Comparison of ENCODE assay signal across 8 mouse cellular contexts in the genomic region with DNA sequence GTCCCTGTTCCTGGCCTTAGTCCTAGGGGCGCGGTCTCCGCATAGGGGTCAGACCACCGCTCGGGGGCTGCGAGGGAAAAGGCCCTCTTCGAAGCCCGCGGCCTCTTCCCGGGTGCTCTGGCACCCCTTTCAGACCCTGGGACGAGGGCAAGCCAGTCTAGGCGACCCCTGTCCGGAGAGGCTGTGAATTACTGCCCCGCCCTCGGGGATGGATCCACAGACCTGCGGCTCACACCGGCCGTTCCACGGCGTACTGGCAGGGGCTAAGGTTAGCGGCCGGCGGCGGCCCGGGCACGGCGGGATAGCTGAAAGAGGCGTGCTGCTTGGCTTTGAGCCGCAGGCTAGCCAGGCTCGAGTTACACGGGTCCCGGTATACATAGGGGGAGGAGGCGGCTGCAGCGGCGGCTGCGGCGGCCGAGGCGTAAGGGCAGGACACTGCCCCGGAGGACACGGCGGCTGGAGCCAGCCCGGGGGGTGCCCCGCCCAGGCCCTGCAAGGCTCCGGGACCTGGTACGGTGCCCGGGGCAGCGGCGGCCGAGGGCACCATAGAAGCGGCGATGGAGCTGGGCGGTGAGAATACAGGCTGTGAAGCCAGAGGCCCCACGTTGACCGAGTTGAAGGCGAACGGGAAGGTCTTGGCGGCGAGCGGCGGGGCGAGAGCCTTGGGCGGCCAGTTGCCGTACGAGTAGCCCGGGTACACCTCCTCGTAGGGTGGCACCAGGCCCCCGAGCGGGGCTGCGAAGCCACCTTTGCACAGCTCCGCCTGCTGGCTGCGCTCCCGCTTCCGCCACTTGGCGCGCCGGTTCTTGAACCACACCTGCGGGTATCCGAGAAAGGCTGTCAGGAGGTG. TPM values are rescaled to one million over a fixed set of nuclear protein-coding genes. Genes with fewer than 3 reads are reported as not detected.
DNase-seq lines count a peak whose midpoint lies in the region; ATAC-seq and TF ChIP-seq lines count a peak whose summit lies in the region.

No protein-coding gene starts in this region.

- ATAC-seq in embryonic facial prominence, embryonic 15.5 days (ENCODE audit: insufficient number of reproducible peaks, low FRiP score, low TSS enrichment, low read depth) = no peak
- peak; percentile 75 for ATAC-seq in heart, embryonic 15.5 days (replicated peaks; ENCODE audit: insufficient number of reproducible peaks, insufficient read depth, low FRiP score, low read depth)
- peak; percentile 52 for ATAC-seq in kidney, postnatal 0 days (replicated peaks; ENCODE audit: low FRiP score, low read depth)

- H3K79me2 ChIP-seq in C2C12 (ENCODE audit: control insufficient read depth, insufficient read depth) = no peaks in the 10 kb centered on the region

- H3K4me3 ChIP-seq in C2C12 (ENCODE audit: insufficient read depth, poor library complexity, severe bottlenecking) = no peak overlapping the region
- H3K4me3 ChIP-seq in embryonic facial prominence, embryonic 15.5 days (replicated peaks) = peak overlapping the region; percentile 56
- peak overlapping the region; percentile 59 for H3K4me3 ChIP-seq in heart, embryonic 15.5 days
- H3K4me3 ChIP-seq in kidney, postnatal 0 days (replicated peaks; ENCODE audit: low read depth, low read length) = peak overlapping the region; percentile 41

- no peaks in the 10 kb centered on the region for H3K36me3 ChIP-seq in C2C12 (ENCODE audit: control insufficient read depth, insufficient read depth)
- no peaks in the 10 kb centered on the region for H3K36me3 ChIP-seq in embryonic facial prominence, embryonic 15.5 days
- no peaks in the 10 kb centered on the region for H3K36me3 ChIP-seq in heart, embryonic 15.5 days
- no peaks in the 10 kb centered on the region for H3K36me3 ChIP-seq in kidney, postnatal 0 days (ENCODE audit: insufficient read depth, low read length)

- no peaks in the 10 kb centered on the region for H3K79me3 ChIP-seq in C2C12 (ENCODE audit: low read depth)

- H3K27me3 ChIP-seq in C2C12 (ENCODE audit: control insufficient read depth, insufficient read depth, insufficient read length) = no peaks in the 10 kb centered on the region
- peaks cover 86% of the 10 kb centered on the region for H3K27me3 ChIP-seq in embryonic facial prominence, embryonic 15.5 days
- peaks cover 74% of the 10 kb centered on the region for H3K27me3 ChIP-seq in heart, embryonic 15.5 days
- H3K27me3 ChIP-seq in kidney, postnatal 0 days (ENCODE audit: insufficient read depth, low read length) = peaks cover 36% of the 10 kb centered on the region

- TF ChIP-seq CTCF in C2C12 (IDR thresholded peaks at IDR 0.05; ENCODE audit: control insufficient read depth, insufficient read depth, insufficient read length) = no peak
- peak; percentile 58 for TF ChIP-seq CTCF in kidney, postnatal 0 days (IDR thresholded peaks at IDR 0.05; ENCODE audit: low read depth)

- peak overlapping the region; percentile 48 for H3ac ChIP-seq in C2C12 (ENCODE audit: control insufficient read depth, insufficient read length, low read depth)

- peaks cover 28% of the 10 kb centered on the region for H3K4me1 ChIP-seq in embryonic facial prominence, embryonic 15.5 days
- peaks cover 36% of the 10 kb centered on the region for H3K4me1 ChIP-seq in heart, embryonic 15.5 days (replicated peaks)
- H3K4me1 ChIP-seq in kidney, postnatal 0 days (replicated peaks; ENCODE audit: insufficient read depth, low read length) = peaks cover 17% of the 10 kb centered on the region; the same call in 1 of the 2 replicates

- no peak overlapping the region for H3K27ac ChIP-seq in embryonic facial prominence, embryonic 15.5 days (replicated peaks)
- H3K27ac ChIP-seq in heart, embryonic 15.5 days = no peak overlapping the region
- no peak overlapping the region for H3K27ac ChIP-seq in kidney, postnatal 0 days

- H3K9ac ChIP-seq in embryonic facial prominence, embryonic 15.5 days = peak overlapping the region; percentile 48
- peak overlapping the region; percentile 58 for H3K9ac ChIP-seq in heart, embryonic 15.5 days
- H3K9ac ChIP-seq in kidney, postnatal 0 days (ENCODE audit: low read depth, low read length) = peak overlapping the region; percentile 41; the same call in 1 of the 2 replicates

- no peaks in the 10 kb centered on the region for H3K9me3 ChIP-seq in embryonic facial prominence, embryonic 15.5 days (replicated peaks)
- H3K9me3 ChIP-seq in heart, embryonic 15.5 days (replicated peaks) = no peaks in the 10 kb centered on the region
- H3K9me3 ChIP-seq in kidney, postnatal 0 days (replicated peaks; ENCODE audit: low read length) = no peaks in the 10 kb centered on the region

- peak; percentile 30 for DNase-seq in adrenal gland, adult 8-10 months
- peak; percentile 54 for DNase-seq in kidney, postnatal 0 days (ENCODE audit: low spot score)
- peak; percentile 67 for DNase-seq in lung, postnatal 14 days
- peak; percentile 66 for DNase-seq in retina, postnatal 1 day
- DNase-seq in urinary bladder, postnatal 14 days (ENCODE audit: low spot score) = peak; percentile 63

- H3K4me2 ChIP-seq in embryonic facial prominence, embryonic 15.5 days (replicated peaks) = peak overlapping the region; percentile 100
- peak overlapping the region; percentile 100 for H3K4me2 ChIP-seq in heart, embryonic 15.5 days
- H3K4me2 ChIP-seq in kidney, postnatal 0 days (ENCODE audit: low read length) = peak overlapping the region; percentile 96

- under 1% methylated on average over 79 of the region's 79 CpGs for WGBS in embryonic facial prominence, embryonic 15.5 days
- WGBS in heart, embryonic 15.5 days = 1% methylated on average over 77 of the region's 79 CpGs
- under 1% methylated on average over 79 of the region's 79 CpGs for WGBS in kidney, postnatal 0 days

TF ChIP-seq in C2C12, 6 proteins besides CTCF, POLR2A, EP300 and RAD21:
- no peak for TF ChIP-seq CEBPB (IDR thresholded peaks at IDR 0.05; ENCODE audit: low read depth)
- TF ChIP-seq MYOD1 (IDR thresholded peaks at IDR 0.05; ENCODE audit: control insufficient read depth, insufficient read length, low read depth) = no peak

RNA-seq across cellular contexts. Expression of a gene that starts 4.3 kb away (rescaled TPM):
- polyA plus RNA-seq in C2C12 (2012; fragmentation: generic; extraction: Trizol) = 0.37 TPM
- 10 to 100 TPM in 2 of 4 experiments, under 1 TPM in 2; 0.28 to 43.1 (median 15.1) TPM for total RNA-seq in adrenal gland, adult 8-10 months (2022)
- 1.6 and 3.7 TPM in 2 replicates for polyA plus RNA-seq in embryonic facial prominence, embryonic 15.5 days (2015; fragmentation: Nextera tagmentation; extraction: Ambion mirVana)
- not detected in 2 replicates for polyA plus RNA-seq in heart, embryonic 15.5 days (2015; fragmentation: Nextera tagmentation; extraction: Ambion mirVana)
- 0.07 TPM in 1 of 2 replicates, not detected in the other for polyA plus RNA-seq in kidney, postnatal 0 days (2015; fragmentation: Nextera tagmentation; extraction: Ambion mirVana)

RNA-seq across cellular contexts. Expression of a gene that starts 12.1 kb away (rescaled TPM):
- polyA plus RNA-seq in C2C12 (2012; fragmentation: generic; extraction: Trizol) = 8.3 TPM
- total RNA-seq in adrenal gland, adult 8-10 months (2022) = under 1 TPM in 2 of 4 experiments, not detected in 2; 0.17 to 0.35 TPM
- polyA plus RNA-seq in embryonic facial prominence, embryonic 15.5 days (2015; fragmentation: Nextera tagmentation; extraction: Ambion mirVana) = 10.4 and 12.4 TPM in 2 replicates
- 0.39 and 0.48 TPM in 2 replicates for polyA plus RNA-seq in heart, embryonic 15.5 days (2015; fragmentation: Nextera tagmentation; extraction: Ambion mirVana)
- polyA plus RNA-seq in kidney, postnatal 0 days (2015; fragmentation: Nextera tagmentation; extraction: Ambion mirVana) = not detected in 2 replicates

RNA-seq across cellular contexts. Expression of a gene that starts 16.3 kb away (rescaled TPM):
- polyA plus RNA-seq in C2C12 (2012; fragmentation: generic; extraction: Trizol) = 40.8 TPM
- total RNA-seq in adrenal gland, adult 8-10 months (2022) = 100 to 1,000 TPM in 1 of 4 experiments, 10 to 100 TPM in 3; 81.0 to 101 (median 85.3) TPM
- 61.2 and 67.1 TPM in 2 replicates for polyA plus RNA-seq in embryonic facial prominence, embryonic 15.5 days (2015; fragmentation: Nextera tagmentation; extraction: Ambion mirVana)
- 41.2 and 48.2 TPM in 2 replicates for polyA plus RNA-seq in heart, embryonic 15.5 days (2015; fragmentation: Nextera tagmentation; extraction: Ambion mirVana)
- 32.9 and 37.3 TPM in 2 replicates for polyA plus RNA-seq in kidney, postnatal 0 days (2015; fragmentation: Nextera tagmentation; extraction: Ambion mirVana)
